Mouse (Mus musculus) myocyte (in vitro differentiated cells): Measurements from ENCODE around the gene Mitf. TPM values are rescaled to one million over a fixed set of nuclear protein-coding genes. Genes with fewer than 3 reads are reported as not detected.

ENCODE experiments used
- H3K27me3 ChIP-seq: one replicate; pipeline ENCODE4 v1.6.1; 2011; ENCODE audit not compliant: control insufficient read depth, insufficient read depth, insufficient read length
- H3K36me3 ChIP-seq: one replicate; pipeline ENCODE4 v1.6.1; 2011; ENCODE audit not compliant: control insufficient read depth, insufficient read depth
- H3K4me2 ChIP-seq: one replicate; pipeline ENCODE4 v1.6.1; 2011; ENCODE audit warnings: low read depth, control low read depth
- H3K4me3 ChIP-seq: one replicate; pipeline ENCODE4 v1.5.1; 2011; ENCODE audit warnings: mild to moderate bottlenecking, control low read depth, moderate library complexity
- H3K79me2 ChIP-seq: one replicate; pipeline ENCODE4 v1.6.1; 2011; ENCODE audit not compliant: control insufficient read depth, insufficient read depth
- H3ac ChIP-seq: one replicate; pipeline ENCODE4 v1.6.1; 2011; ENCODE audit not compliant: control insufficient read depth, insufficient read length
- CEBPB ChIP-seq: IDR thresholded peaks from 2 replicates; pipeline ENCODE4 v1.6.1; 2011; ENCODE audit warnings: mild to moderate bottlenecking, moderate library complexity; ENCODE audit not compliant: poor library complexity, insufficient read depth, severe bottlenecking
- E2F4 ChIP-seq: IDR thresholded peaks from one replicate; pipeline ENCODE4 v1.6.1; 2011; ENCODE audit warnings: mild to moderate bottlenecking, control low read depth, moderate library complexity; ENCODE audit not compliant: insufficient read depth
- MAX ChIP-seq: IDR thresholded peaks from one replicate; pipeline ENCODE4 v1.6.1; 2011; ENCODE audit warnings: low read depth, mild to moderate bottlenecking, control low read depth
- MYOD1 ChIP-seq, 3 experiments: IDR thresholded peaks; one replicate each; pipeline ENCODE4 v1.6.1; 2011; ENCODE audit warnings: control low read depth in 2 of 3, low read depth in 2 of 3, mild to moderate bottlenecking in 2 of 3, moderate library complexity in 1 of 3; ENCODE audit not compliant: insufficient read length in 2 of 3, control insufficient read depth in 1 of 3
- MYOG ChIP-seq, 3 experiments: IDR thresholded peaks; one replicate each; pipeline ENCODE4 v1.6.1; 2011; ENCODE audit warnings: control low read depth in 2 of 3, low read depth in 2 of 3, mild to moderate bottlenecking in 2 of 3; ENCODE audit not compliant: insufficient read length in 2 of 3, control insufficient read depth in 1 of 3, insufficient read depth in 1 of 3
- POLR2A ChIP-seq: IDR thresholded peaks from one replicate; pipeline ENCODE4 v1.6.1; 2011; ENCODE audit warnings: low read depth, mild to moderate bottlenecking, control low read depth, moderate library complexity; ENCODE audit not compliant: insufficient read length
- POLR2AphosphoS2 ChIP-seq: IDR thresholded peaks from one replicate; pipeline ENCODE4 v1.6.1; 2011; ENCODE audit warnings: low read depth, control low read depth; ENCODE audit not compliant: insufficient read length
- REST ChIP-seq: IDR thresholded peaks from one replicate; pipeline ENCODE4 v1.6.1; 2011; ENCODE audit warnings: mild to moderate bottlenecking, control low read depth, moderate library complexity; ENCODE audit not compliant: insufficient read depth, insufficient read length
- SRF ChIP-seq: IDR thresholded peaks from one replicate; pipeline ENCODE4 v1.6.1; 2011; ENCODE audit warnings: low read depth; ENCODE audit not compliant: control insufficient read depth, insufficient read length
- TCF12 ChIP-seq: IDR thresholded peaks from one replicate; pipeline ENCODE4 v1.6.1; 2011; ENCODE audit warnings: mild to moderate bottlenecking, control low read depth; ENCODE audit not compliant: poor library complexity, insufficient read depth, severe bottlenecking
- TCF3 ChIP-seq: IDR thresholded peaks from one replicate; pipeline ENCODE4 v1.6.1; 2011; ENCODE audit warnings: low read depth, control low read depth; ENCODE audit not compliant: insufficient read length
- USF1 ChIP-seq: IDR thresholded peaks from one replicate; pipeline ENCODE4 v1.6.1; 2011; ENCODE audit warnings: low read depth, mild to moderate bottlenecking, control low read depth, moderate library complexity
- polyA plus RNA-seq: library from polyadenylated mRNA; unstranded; fragments of >200 nt; fragmentation: generic; extraction: Trizol; gene quantifications from one replicate; pipeline ENCODE4 v1.2.1, GENCODE M21; 2012; ENCODE audit warnings: missing spikeins

The Mitf gene
- polyA plus RNA-seq, 1 experiment, result 2.4 TPM

DNA sequence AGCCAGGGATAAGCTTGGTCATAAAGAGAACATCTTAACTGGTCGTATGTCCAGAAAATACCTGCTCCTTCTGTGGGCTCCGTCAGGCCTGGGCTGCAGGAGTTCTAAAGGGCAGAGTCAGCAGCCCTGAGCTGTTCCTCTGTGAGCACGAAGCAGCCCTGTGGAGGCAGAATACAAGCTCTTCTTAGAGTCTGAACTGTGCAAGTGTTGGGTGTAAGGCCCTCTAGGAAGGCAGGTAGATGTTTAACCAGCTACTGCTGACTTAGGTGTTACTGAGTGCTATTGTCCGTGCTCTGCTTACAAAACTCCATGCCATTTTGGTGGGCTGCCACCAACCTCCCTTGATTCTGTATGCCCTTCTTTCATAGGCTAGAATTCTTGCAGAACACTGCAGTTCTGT is 151.4 kb downstream of the Mitf start:
- no peak overlapping the region for H3K4me3 ChIP-seq
- H3K36me3 ChIP-seq, result no peaks in the 10 kb centered on the region
- no peak overlapping the region for H3ac ChIP-seq
- H3K27me3 ChIP-seq, result no peaks in the 10 kb centered on the region
- no peak overlapping the region for H3K4me2 ChIP-seq
- no peaks in the 10 kb centered on the region for H3K79me2 ChIP-seq
- TF ChIP-seq SRF (no peak), TCF12 (no peak), E2F4 (no peak), POLR2AphosphoS2 (no peak), USF1 (no peak), MYOG (IDR thresholded peaks at IDR 0.05; ENCODE audit: control insufficient read depth in 1 of 3, insufficient read depth in 1 of 3, insufficient read length in 2 of 3, low read depth in 2 of 3) (no peak), TCF3 (no peak), MYOD1 (IDR thresholded peaks at IDR 0.05; ENCODE audit: control insufficient read depth in 1 of 3, insufficient read length in 2 of 3, low read depth in 2 of 3) (no peak), POLR2A (no peak), CEBPB (no peak), MAX (no peak), REST (no peak)

DNA sequence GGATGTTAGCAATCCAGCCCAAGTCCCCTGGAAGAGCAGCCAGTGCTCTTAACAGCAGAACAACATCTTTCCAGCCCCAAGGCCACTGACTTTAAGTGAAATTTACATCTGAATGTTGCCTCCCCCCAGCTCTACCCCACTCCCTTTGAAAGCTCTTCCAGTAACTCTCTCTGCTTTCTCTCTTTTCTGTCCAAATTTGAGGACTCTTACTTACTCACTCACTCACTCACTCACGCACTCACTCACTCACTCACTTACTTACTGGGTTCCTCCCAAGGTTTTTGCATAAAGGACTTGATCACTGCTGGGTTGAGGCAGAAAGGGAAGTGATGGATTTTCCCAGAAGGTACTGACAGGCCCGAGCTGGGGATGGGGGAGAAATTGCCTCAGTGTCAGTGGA is 154.9 kb downstream of the Mitf start:
- Histone ChIP-seq H3K36me3 (no peaks in the 10 kb centered on the region), H3ac (no peak overlapping the region), H3K79me2 (no peaks in the 10 kb centered on the region), H3K4me2 (no peak overlapping the region), H3K27me3 (no peaks in the 10 kb centered on the region), H3K4me3 (no peak overlapping the region)
- TF ChIP-seq MYOD1 (IDR thresholded peaks at IDR 0.05; ENCODE audit: control insufficient read depth in 1 of 3, insufficient read length in 2 of 3, low read depth in 2 of 3) (no peak), MAX (no peak), POLR2AphosphoS2 (no peak), MYOG (IDR thresholded peaks at IDR 0.05; ENCODE audit: control insufficient read depth in 1 of 3, insufficient read depth in 1 of 3, insufficient read length in 2 of 3, low read depth in 2 of 3) (no peak), REST (no peak), E2F4 (no peak), POLR2A (no peak), CEBPB (no peak)

DNA sequence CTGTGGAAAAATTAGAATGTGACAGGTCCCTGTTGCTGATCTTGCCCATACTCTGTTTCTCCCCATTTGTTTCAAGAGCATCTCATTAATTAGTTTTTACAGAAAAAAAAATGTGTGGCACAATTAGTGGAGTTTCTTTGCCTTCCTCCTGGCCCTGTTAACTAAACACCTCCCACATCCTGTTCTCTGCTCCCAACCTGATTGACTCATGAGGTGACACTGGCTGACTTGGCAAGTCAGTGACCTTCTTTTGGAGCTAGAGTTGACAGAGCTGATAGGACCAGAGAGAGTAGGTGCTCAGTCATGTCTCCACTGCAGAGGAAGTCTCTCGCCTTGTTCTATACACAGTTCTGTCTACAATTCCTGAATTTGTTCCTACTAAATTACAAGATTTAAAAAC is 155.5 kb downstream of the Mitf start:
- TF ChIP-seq USF1 (no peak), MYOD1 (IDR thresholded peaks at IDR 0.05; ENCODE audit: control insufficient read depth in 1 of 3, insufficient read length in 2 of 3, low read depth in 2 of 3) (no peak), MAX (no peak), MYOG (IDR thresholded peaks at IDR 0.05; ENCODE audit: control insufficient read depth in 1 of 3, insufficient read depth in 1 of 3, insufficient read length in 2 of 3, low read depth in 2 of 3) (no peak), CEBPB (no peak), POLR2A (no peak), SRF (no peak), TCF3 (no peak), REST (no peak), POLR2AphosphoS2 (no peak), TCF12 (no peak), E2F4 (no peak)
- Histone ChIP-seq H3K4me3 (no peak overlapping the region), H3K27me3 (no peaks in the 10 kb centered on the region), H3K4me2 (no peak overlapping the region), H3K36me3 (no peaks in the 10 kb centered on the region), H3K79me2 (no peaks in the 10 kb centered on the region), H3ac (no peak overlapping the region)

DNA sequence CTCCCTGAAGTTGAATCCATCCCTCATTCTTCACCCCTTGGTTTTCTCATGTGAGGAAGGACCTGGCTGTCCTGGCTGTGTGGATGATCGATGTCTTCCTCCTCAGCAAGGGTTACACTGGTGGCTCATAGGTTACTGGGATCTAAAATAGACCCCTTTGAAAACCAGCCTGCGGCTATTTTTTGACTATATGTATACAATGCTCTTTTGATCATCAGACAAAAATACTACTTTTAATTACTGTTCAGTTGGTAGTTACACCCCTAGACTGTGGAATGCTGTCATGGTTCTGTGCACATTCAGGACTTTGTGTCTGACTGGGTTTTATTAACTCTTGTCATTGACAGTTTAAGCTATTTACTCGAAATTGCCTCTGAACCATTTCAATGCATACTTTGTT is 157.9 kb downstream of the Mitf start:
- Histone ChIP-seq H3ac (no peak overlapping the region), H3K4me3 (no peak overlapping the region), H3K79me2 (no peaks in the 10 kb centered on the region), H3K4me2 (no peak overlapping the region), H3K36me3 (no peaks in the 10 kb centered on the region), H3K27me3 (no peaks in the 10 kb centered on the region)
- TF ChIP-seq POLR2AphosphoS2 (no peak), SRF (no peak), POLR2A (no peak), E2F4 (no peak), TCF3 (no peak), TCF12 (no peak), USF1 (no peak), REST (no peak), CEBPB (no peak), MYOD1 (IDR thresholded peaks at IDR 0.05; ENCODE audit: control insufficient read depth in 1 of 3, insufficient read length in 2 of 3, low read depth in 2 of 3) (no peak), MYOG (IDR thresholded peaks at IDR 0.05; ENCODE audit: control insufficient read depth in 1 of 3, insufficient read depth in 1 of 3, insufficient read length in 2 of 3, low read depth in 2 of 3) (no peak), MAX (no peak)

GRCm38 (mm10) chr6:97981668-97982067 is 174.8 kb downstream of the Mitf start:
- Histone ChIP-seq H3K4me3 (no peak overlapping the region), H3K79me2 (no peaks in the 10 kb centered on the region), H3K36me3 (no peaks in the 10 kb centered on the region), H3K4me2 (no peak overlapping the region), H3ac (no peak overlapping the region), H3K27me3 (no peaks in the 10 kb centered on the region)
- TF ChIP-seq POLR2AphosphoS2, result no peak
- TF ChIP-seq MAX, result no peak
- TF ChIP-seq SRF, result no peak
- TF ChIP-seq CEBPB, result no peak
- TF ChIP-seq MYOD1 (IDR thresholded peaks at IDR 0.05; ENCODE audit: control insufficient read depth in 1 of 3, insufficient read length in 2 of 3, low read depth in 2 of 3), result no peak
- TF ChIP-seq REST, result no peak
- TF ChIP-seq TCF12, result no peak
- no peak for TF ChIP-seq E2F4
- no peak for TF ChIP-seq USF1
- TF ChIP-seq MYOG (IDR thresholded peaks at IDR 0.05; ENCODE audit: control insufficient read depth in 1 of 3, insufficient read depth in 1 of 3, insufficient read length in 2 of 3, low read depth in 2 of 3), result no peak
- no peak for TF ChIP-seq TCF3
- TF ChIP-seq POLR2A, result no peak
